Mouse (Mus musculus) liver, adult 2 months (tissue): ENCODE data around the gene Fas. TPM values are rescaled to one million over a fixed set of nuclear protein-coding genes. Genes with fewer than 3 reads are reported as not detected.

ENCODE experiments used
- DNase-seq: peaks from one replicate; pipeline ENCODE4 v3.0.0-alpha.2; 2011; ENCODE audit warnings: low read depth, low spot score; ENCODE audit errors: extremely low read depth
- H3K27ac ChIP-seq: fragments of 200-500 bp; replicated peaks from 2 replicates; pipeline ENCODE4 v1.5.1; 2012; ENCODE audit warnings: low read depth, mild to moderate bottlenecking, control low read depth, inconsistent platforms, low read length; ENCODE audit not compliant: insufficient read depth
- H3K27me3 ChIP-seq: fragments of 200-500 bp; 2 replicates; pipeline ENCODE4 v1.6.1; 2012; ENCODE audit warnings: mild to moderate bottlenecking, moderate library complexity, low read length, inconsistent platforms; ENCODE audit not compliant: control insufficient read depth, insufficient read depth
- H3K36me3 ChIP-seq: fragments of 200-500 bp; 2 replicates; pipeline ENCODE4 v1.6.1; 2012; ENCODE audit warnings: low read length, inconsistent platforms; ENCODE audit not compliant: control insufficient read depth, insufficient read depth
- H3K4me1 ChIP-seq: fragments of 200-500 bp; 2 replicates; pipeline ENCODE4 v1.6.1; 2011; ENCODE audit warnings: low read length; ENCODE audit not compliant: control insufficient read depth, insufficient read depth
- H3K4me3 ChIP-seq: fragments of 200-500 bp; 2 replicates; pipeline ENCODE4 v1.5.1; 2011; ENCODE audit warnings: low read depth, mild to moderate bottlenecking, control low read depth, low read length, moderate library complexity; ENCODE audit not compliant: insufficient read depth
- H3K79me2 ChIP-seq: fragments of 200-500 bp; 2 replicates; pipeline ENCODE4 v1.6.1; 2012; ENCODE audit warnings: inconsistent platforms, mild to moderate bottlenecking, low read length, moderate library complexity; ENCODE audit not compliant: control insufficient read depth, insufficient read depth
- H3K9ac ChIP-seq: fragments of 200-500 bp; 2 replicates; pipeline ENCODE4 v1.6.1; 2012; ENCODE audit warnings: low read depth, mild to moderate bottlenecking, control low read depth, inconsistent platforms, low read length
- CTCF ChIP-seq: fragments of 200-500 bp; IDR thresholded peaks from 2 replicates; pipeline ENCODE4 v1.5.1; 2011; ENCODE audit warnings: low read depth, low read length, control low read depth
- POLR2A ChIP-seq: fragments of 200-500 bp; IDR thresholded peaks from 2 replicates; pipeline ENCODE4 v1.6.1; 2011; ENCODE audit warnings: low read length, control low read depth; ENCODE audit not compliant: insufficient read depth; ENCODE audit errors: extremely low read depth
- WGBS: fragments of 180-500 bp; shearing (Covaris S2); methylation state at CpG from one replicate; pipeline ENCODE4 v1.1.7; 2018; 5-methylcytosine and 5-hydroxymethylcytosine counted together
- polyA plus RNA-seq: library from polyadenylated mRNA; depleted of rRNA; stranded (reverse); fragments of >200 nt; gene quantifications from 2 replicates; pipeline ENCODE4 v1.2.3, GENCODE M21; 2012
- total RNA-seq: library from RNA; depleted of rRNA; stranded (reverse); fragments of >200 nt; gene quantifications from 2 replicates; pipeline ENCODE4 v1.2.3, GENCODE M21; 2014

Fas gene
- total and polyA plus RNA-seq, 2 experiments, result 3.4 to 25.5 TPM

- Histone ChIP-seq H3K36me3 (no peaks in the 10 kb centered on the region), H3K79me2 (no peaks in the 10 kb centered on the region), H3K4me1 (no peaks in the 10 kb centered on the region), H3K4me3 (no peak overlapping the region), H3K27ac (no peak overlapping the region), H3K9ac (no peak overlapping the region), H3K27me3 (no peaks in the 10 kb centered on the region; the same call in 1 of the 2 replicates)
- no peak for TF ChIP-seq CTCF
- TF ChIP-seq POLR2A, result no peak
- no peak for DNase-seq
- WGBS, result 80% methylated on average over 5 of the region's 5 CpGs
Observed at GRCm38 (mm10) chr19:34256149-34256548, 34.3 kb upstream of the Fas start.

GRCm38 (mm10) chr19:34256936-34257335, 33.5 kb upstream of the Fas start:
- no peak for DNase-seq
- TF ChIP-seq CTCF (no peak), POLR2A (no peak)
- WGBS, result 93% methylated on average over 2 of the region's 2 CpGs
- Histone ChIP-seq H3K9ac (no peak overlapping the region), H3K79me2 (no peaks in the 10 kb centered on the region), H3K27ac (no peak overlapping the region), H3K4me1 (no peaks in the 10 kb centered on the region), H3K4me3 (no peak overlapping the region), H3K27me3 (no peaks in the 10 kb centered on the region; the same call in 1 of the 2 replicates), H3K36me3 (no peaks in the 10 kb centered on the region)

- Histone ChIP-seq H3K36me3 (no peaks in the 10 kb centered on the region), H3K4me3 (no peak overlapping the region), H3K9ac (no peak overlapping the region), H3K27ac (no peak overlapping the region), H3K27me3 (no peaks in the 10 kb centered on the region), H3K4me1 (no peaks in the 10 kb centered on the region; the same call in 1 of the 2 replicates), H3K79me2 (no peaks in the 10 kb centered on the region)
- 80% methylated on average over 2 of the region's 2 CpGs for WGBS
- TF ChIP-seq POLR2A (no peak), CTCF (no peak)
- no peak for DNase-seq
Observed at GRCm38 (mm10) chr19:34262273-34262974, 28.0 kb upstream of the Fas start.

- no peak for TF ChIP-seq CTCF
- TF ChIP-seq POLR2A, result no peak
- H3K4me3 ChIP-seq, result no peak overlapping the region
- H3K79me2 ChIP-seq, result no peaks in the 10 kb centered on the region
- no peaks in the 10 kb centered on the region for H3K27me3 ChIP-seq
- WGBS, result 72% methylated on average over 5 of the region's 5 CpGs
- H3K4me1 ChIP-seq, result no peaks in the 10 kb centered on the region; the same call in 1 of the 2 replicates
- H3K9ac ChIP-seq, result no peak overlapping the region
- H3K27ac ChIP-seq, result no peak overlapping the region
- no peak for DNase-seq
- no peaks in the 10 kb centered on the region for H3K36me3 ChIP-seq
Observed at GRCm38 (mm10) chr19:34265604-34266193, 24.8 kb upstream of the Fas start.

GRCm38 (mm10) chr19:34268991-34269390, 21.5 kb upstream of the Fas start:
- DNase-seq, result no peak

DNA sequence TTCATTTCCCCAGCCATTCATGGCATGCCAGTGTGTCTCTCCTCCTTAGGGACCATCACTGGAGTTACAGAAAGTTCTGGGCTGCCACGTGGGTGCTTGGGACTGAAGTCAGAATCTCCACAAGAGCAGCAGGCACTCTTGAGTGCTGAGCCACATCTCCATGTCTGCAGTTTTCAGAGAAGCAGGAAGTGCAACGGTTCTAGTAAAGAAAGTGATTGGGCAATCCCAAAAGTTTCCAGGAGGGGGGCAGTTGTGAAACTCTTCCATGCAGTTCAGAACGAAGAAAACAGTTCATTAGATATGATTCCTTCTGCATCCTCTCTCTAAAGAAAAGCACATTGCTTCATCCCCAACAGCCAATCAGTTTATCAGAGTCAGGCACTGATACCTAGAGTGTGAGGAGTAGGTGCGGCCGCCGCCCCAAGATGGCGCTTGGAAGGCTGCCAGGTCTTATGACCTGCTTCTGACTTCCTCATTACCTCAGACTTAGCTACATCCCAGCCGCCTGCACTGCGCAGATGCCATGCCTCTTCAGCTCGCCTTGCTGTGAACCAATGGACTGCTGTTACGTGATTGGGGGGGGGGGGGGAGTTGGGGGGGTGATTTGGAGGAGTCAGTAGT, 20.2 kb upstream of the Fas start:
- no peak overlapping the region for H3K9ac ChIP-seq
- no peaks in the 10 kb centered on the region for H3K79me2 ChIP-seq
- no peak overlapping the region for H3K27ac ChIP-seq
- H3K27me3 ChIP-seq, result no peaks in the 10 kb centered on the region
- 74% methylated on average over 11 of the region's 11 CpGs for WGBS
- H3K4me1 ChIP-seq, result no peaks in the 10 kb centered on the region
- TF ChIP-seq CTCF, result no peak
- no peak for TF ChIP-seq POLR2A
- no peak for DNase-seq
- no peaks in the 10 kb centered on the region for H3K36me3 ChIP-seq
- no peak overlapping the region for H3K4me3 ChIP-seq

More at GRCm38 (mm10) chr19:34268991-34269390, 21.5 kb upstream of the Fas start:
- H3K4me1 ChIP-seq, result no peaks in the 10 kb centered on the region
- no peak overlapping the region for H3K4me3 ChIP-seq
- no peak overlapping the region for H3K27ac ChIP-seq
- 56% methylated on average over 1 of the region's 1 CpGs for WGBS
- H3K79me2 ChIP-seq, result no peaks in the 10 kb centered on the region
- TF ChIP-seq POLR2A, result no peak
- TF ChIP-seq CTCF, result no peak
- no peaks in the 10 kb centered on the region for H3K27me3 ChIP-seq
- no peaks in the 10 kb centered on the region for H3K36me3 ChIP-seq
- no peak overlapping the region for H3K9ac ChIP-seq
